Mouse (Mus musculus) kidney, embryonic 16.5 days (tissue): Measurements from ENCODE around the gene Slamf7. TPM values are rescaled to one million over a fixed set of nuclear protein-coding genes. Genes with fewer than 3 reads are reported as not detected.

Source experiments
- ATAC-seq: fragments of 200-750 bp; cut with Nextera tagmentation; 2 replicates; pipeline ENCODE4 v1.8.0; 2017; ENCODE audit warnings: moderate TSS enrichment; ENCODE audit not compliant: low FRiP score, low TSS enrichment
- H3K27ac ChIP-seq: fragments of 300-500 bp; sonication (generic); 2 replicates; pipeline ENCODE4 v1.5.1; 2014; ENCODE audit warnings: low read length
- H3K27me3 ChIP-seq: fragments of 300-500 bp; sonication (generic); 2 replicates; pipeline ENCODE4 v1.6.1; 2014; ENCODE audit warnings: low read length, control low read depth, mixed read lengths; ENCODE audit not compliant: insufficient read depth
- H3K36me3 ChIP-seq: fragments of 300-500 bp; sonication (generic); 2 replicates; pipeline ENCODE4 v1.6.1; 2014; ENCODE audit warnings: low read length, control low read depth, mixed read lengths; ENCODE audit not compliant: insufficient read depth
- H3K4me1 ChIP-seq: fragments of 300-500 bp; sonication (generic); 2 replicates; pipeline ENCODE4 v1.6.1; 2014; ENCODE audit warnings: low read length, control low read depth, mixed read lengths; ENCODE audit not compliant: insufficient read depth
- H3K4me2 ChIP-seq: fragments of 300-500 bp; sonication (generic); replicated peaks from 2 replicates; pipeline ENCODE4 v1.6.1; 2014; ENCODE audit warnings: low read depth, low read length
- H3K4me3 ChIP-seq: fragments of 300-500 bp; sonication (generic); 2 replicates; pipeline ENCODE4 v1.5.1; 2014; ENCODE audit warnings: mild to moderate bottlenecking, low read length
- H3K9ac ChIP-seq: fragments of 300-500 bp; sonication (generic); replicated peaks from 2 replicates; pipeline ENCODE4 v1.6.1; 2014; ENCODE audit warnings: low read length
- H3K9me3 ChIP-seq: fragments of 300-500 bp; sonication (generic); 2 replicates; pipeline ENCODE4 v1.6.1; 2016; ENCODE audit warnings: low read length, control low read depth
- WGBS: fragments of 180-500 bp; shearing (Covaris S2); extraction: QIAGEN DNeasy Blood & Tissue Kit; methylation state at CpG from one replicate; pipeline ENCODE4 v1.1.7; 2014; 5-methylcytosine and 5-hydroxymethylcytosine counted together
- polyA plus RNA-seq: library from polyadenylated mRNA; unstranded; fragments of >200 nt; fragmentation: Nextera tagmentation; extraction: Ambion mirVana; gene quantifications from 2 replicates; pipeline ENCODE4 v1.2.1, GENCODE M21; 2015

The Slamf7 gene
- polyA plus RNA-seq, 1 experiment from 2014 or later, result not detected

DNA sequence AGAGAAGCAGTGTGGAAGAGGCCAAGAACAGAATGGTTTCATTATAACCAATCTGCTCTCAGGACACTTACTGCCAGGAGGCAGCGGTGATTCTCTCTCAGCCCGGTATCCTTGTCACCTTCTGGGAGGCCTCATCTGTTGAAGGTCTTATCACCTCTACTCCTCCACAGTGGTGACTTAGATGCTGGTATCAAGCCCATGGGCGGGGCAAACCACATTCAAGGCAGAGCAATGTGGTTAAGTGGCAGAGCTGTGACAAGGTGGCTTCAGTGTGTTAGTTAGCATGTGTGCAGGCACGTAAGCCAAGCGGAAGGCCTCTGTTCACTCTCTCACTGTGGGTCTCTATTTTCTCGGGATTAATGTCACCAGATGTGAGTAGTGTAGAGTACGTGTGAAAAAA lies 9.2 kb downstream of the Slamf7 start:
- Histone ChIP-seq H3K27ac (no peak overlapping the region), H3K4me3 (no peak overlapping the region), H3K4me2 (no peak overlapping the region), H3K9ac (no peak overlapping the region), H3K27me3 (no peaks in the 10 kb centered on the region), H3K9me3 (no peaks in the 10 kb centered on the region), H3K4me1 (no peaks in the 10 kb centered on the region), H3K36me3 (no peaks in the 10 kb centered on the region)
- WGBS, result 67% methylated on average over 7 of the region's 7 CpGs
- ATAC-seq, result no peak

DNA sequence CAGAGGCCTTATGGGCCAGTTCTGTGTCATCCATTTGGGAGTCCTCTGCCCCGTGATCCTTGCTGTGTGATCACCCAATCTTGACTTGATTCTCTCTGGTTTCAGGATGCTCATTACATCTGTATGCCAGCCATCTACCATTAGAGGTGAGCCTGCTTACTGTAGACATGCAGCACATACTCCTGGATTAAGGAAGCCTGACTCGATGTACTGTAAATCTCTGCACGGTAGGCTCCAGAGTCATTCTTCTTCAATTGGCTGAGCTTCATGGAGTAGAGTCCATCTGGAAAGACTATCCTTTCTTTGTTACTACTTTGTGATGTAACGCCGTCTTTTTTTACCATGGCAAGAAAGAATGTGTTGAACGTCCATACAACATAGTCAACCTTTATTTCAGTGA lies 12.0 kb downstream of the Slamf7 start:
- Histone ChIP-seq H3K4me2 (no peak overlapping the region), H3K9ac (no peak overlapping the region), H3K27ac (no peak overlapping the region), H3K27me3 (no peaks in the 10 kb centered on the region), H3K4me1 (no peaks in the 10 kb centered on the region), H3K36me3 (no peaks in the 10 kb centered on the region), H3K4me3 (no peak overlapping the region), H3K9me3 (no peaks in the 10 kb centered on the region)
- no peak for ATAC-seq
- 91% methylated on average over 6 of the region's 6 CpGs for WGBS

GRCm38 (mm10) chr1:171638686-171639085 lies 14.1 kb downstream of the Slamf7 start:
- H3K9ac ChIP-seq, result no peak overlapping the region
- H3K4me3 ChIP-seq, result no peak overlapping the region
- no peaks in the 10 kb centered on the region for H3K4me1 ChIP-seq
- ATAC-seq, result no peak
- no peak overlapping the region for H3K4me2 ChIP-seq
- no peaks in the 10 kb centered on the region for H3K27me3 ChIP-seq
- WGBS, result 65% methylated on average over 2 of the region's 2 CpGs
- no peaks in the 10 kb centered on the region for H3K9me3 ChIP-seq
- H3K27ac ChIP-seq, result no peak overlapping the region
- no peaks in the 10 kb centered on the region for H3K36me3 ChIP-seq

- Histone ChIP-seq H3K27me3 (no peaks in the 10 kb centered on the region), H3K4me3 (no peak overlapping the region), H3K4me2 (no peak overlapping the region), H3K36me3 (no peaks in the 10 kb centered on the region), H3K9ac (no peak overlapping the region), H3K27ac (no peak overlapping the region), H3K9me3 (no peaks in the 10 kb centered on the region), H3K4me1 (no peaks in the 10 kb centered on the region)
- no peak for ATAC-seq
- WGBS, result 92% methylated on average over 8 of the region's 8 CpGs
Measured at GRCm38 (mm10) chr1:171637101-171637500, 15.7 kb downstream of the Slamf7 start.

- no peak overlapping the region for H3K4me2 ChIP-seq
- no peaks in the 10 kb centered on the region for H3K27me3 ChIP-seq
- no peak overlapping the region for H3K9ac ChIP-seq
- H3K4me3 ChIP-seq, result no peak overlapping the region
- no peak overlapping the region for H3K27ac ChIP-seq
- no peaks in the 10 kb centered on the region for H3K4me1 ChIP-seq
- peak; percentile 80 for ATAC-seq
- no peaks in the 10 kb centered on the region for H3K9me3 ChIP-seq
- H3K36me3 ChIP-seq, result no peaks in the 10 kb centered on the region
- WGBS, result 34% methylated on average over 6 of the region's 6 CpGs
Measured at GRCm38 (mm10) chr1:171635696-171636095, 17.1 kb downstream of the Slamf7 start.

- Histone ChIP-seq H3K9ac (no peak overlapping the region), H3K4me1 (no peaks in the 10 kb centered on the region), H3K4me2 (no peak overlapping the region), H3K27ac (no peak overlapping the region), H3K4me3 (no peak overlapping the region), H3K36me3 (no peaks in the 10 kb centered on the region), H3K9me3 (no peaks in the 10 kb centered on the region), H3K27me3 (no peaks in the 10 kb centered on the region)
- ATAC-seq, result no peak
- 73% methylated on average over 2 of the region's 2 CpGs for WGBS
Measured at GRCm38 (mm10) chr1:171631447-171631846, 21.4 kb downstream of the Slamf7 start.

DNA sequence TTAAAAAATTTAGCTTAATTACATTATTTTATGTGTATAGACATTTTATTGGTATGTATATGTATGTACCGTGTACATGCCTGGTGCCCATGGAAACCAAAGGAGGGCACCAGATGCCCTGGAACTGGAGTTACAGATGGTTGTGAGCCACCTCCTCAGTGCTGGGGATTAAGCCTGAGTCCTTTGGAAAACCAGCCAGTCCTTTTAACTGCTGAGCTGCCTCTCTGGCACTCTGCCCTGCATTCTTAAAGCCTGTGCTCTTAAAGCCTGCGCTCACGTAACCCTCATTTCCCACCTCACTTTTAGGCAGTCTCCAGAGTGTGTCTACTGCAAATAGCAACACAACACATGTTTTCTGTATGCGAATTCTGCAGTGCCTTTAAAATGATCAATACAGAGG lies 21.9 kb downstream of the Slamf7 start:
- ATAC-seq, result no peak
- Histone ChIP-seq H3K27ac (no peak overlapping the region), H3K9me3 (no peaks in the 10 kb centered on the region), H3K4me2 (no peak overlapping the region), H3K9ac (no peak overlapping the region), H3K36me3 (no peaks in the 10 kb centered on the region), H3K27me3 (no peaks in the 10 kb centered on the region), H3K4me1 (no peaks in the 10 kb centered on the region), H3K4me3 (no peak overlapping the region)
- 77% methylated on average over 4 of the region's 4 CpGs for WGBS

DNA sequence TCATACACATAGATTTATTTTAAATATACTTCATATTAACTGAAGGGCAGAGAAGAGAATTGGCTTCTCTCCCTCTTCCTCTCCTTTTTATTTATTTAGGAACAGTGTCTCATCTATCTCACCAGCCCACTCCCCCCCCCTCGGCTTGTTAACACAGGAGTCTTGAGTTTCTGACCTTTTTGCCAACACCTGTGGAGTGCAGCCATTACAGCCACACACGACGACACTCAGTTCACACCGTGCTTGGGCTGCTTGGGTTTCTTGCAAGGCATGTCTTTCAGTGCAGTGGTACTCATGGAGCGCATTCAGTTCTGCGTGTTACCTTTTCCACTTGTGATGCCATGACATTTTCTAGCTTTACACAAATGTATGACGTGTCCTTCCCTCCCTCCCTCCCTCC lies 22.8 kb downstream of the Slamf7 start:
- 50% methylated on average over 7 of the region's 7 CpGs for WGBS
- no peak overlapping the region for H3K27ac ChIP-seq
- H3K27me3 ChIP-seq, result no peaks in the 10 kb centered on the region
- no peaks in the 10 kb centered on the region for H3K4me1 ChIP-seq
- H3K9me3 ChIP-seq, result no peaks in the 10 kb centered on the region
- no peaks in the 10 kb centered on the region for H3K36me3 ChIP-seq
- no peak for ATAC-seq
- H3K4me3 ChIP-seq, result no peak overlapping the region
- no peak overlapping the region for H3K4me2 ChIP-seq
- no peak overlapping the region for H3K9ac ChIP-seq

DNA sequence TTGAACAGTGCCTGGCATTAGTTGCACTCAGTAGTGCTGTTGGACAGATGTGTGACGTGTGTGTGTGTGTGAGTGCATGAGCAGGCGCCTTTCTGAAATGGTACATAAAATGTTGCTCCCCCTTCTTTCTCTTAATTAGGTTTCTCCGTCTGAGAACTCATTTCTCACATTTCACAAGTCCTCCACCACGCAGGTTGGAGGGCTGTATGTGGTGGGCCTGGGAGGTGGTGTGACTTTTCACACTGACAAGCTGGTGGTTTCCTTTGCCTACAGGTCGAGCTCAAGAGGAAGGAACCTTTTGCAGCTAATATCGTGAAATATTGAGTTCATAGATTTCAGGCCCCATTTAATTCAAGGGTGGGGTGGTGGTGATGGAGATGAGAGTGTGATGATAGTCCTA lies 23.7 kb downstream of the Slamf7 start:
- Histone ChIP-seq H3K4me1 (no peaks in the 10 kb centered on the region), H3K4me2 (no peak overlapping the region), H3K36me3 (no peaks in the 10 kb centered on the region), H3K27ac (no peak overlapping the region), H3K27me3 (no peaks in the 10 kb centered on the region), H3K9me3 (no peaks in the 10 kb centered on the region; the same call in 1 of the 2 replicates), H3K9ac (no peak overlapping the region), H3K4me3 (no peak overlapping the region)
- WGBS, result 42% methylated on average over 6 of the region's 6 CpGs
- no peak for ATAC-seq

GRCm38 (mm10) chr1:171627801-171628200 lies 25.0 kb downstream of the Slamf7 start:
- no peak for ATAC-seq
- Histone ChIP-seq H3K27me3 (no peaks in the 10 kb centered on the region), H3K9ac (no peak overlapping the region), H3K9me3 (no peaks in the 10 kb centered on the region; the same call in 1 of the 2 replicates), H3K4me2 (no peak overlapping the region), H3K4me1 (no peaks in the 10 kb centered on the region), H3K27ac (no peak overlapping the region), H3K36me3 (no peaks in the 10 kb centered on the region), H3K4me3 (no peak overlapping the region)
- 81% methylated on average over 3 of the region's 3 CpGs for WGBS

GRCm38 (mm10) chr1:171620091-171620490 lies 32.7 kb downstream of the Slamf7 start:
- Histone ChIP-seq H3K4me1 (no peaks in the 10 kb centered on the region), H3K27me3 (no peaks in the 10 kb centered on the region), H3K4me2 (no peak overlapping the region), H3K36me3 (no peaks in the 10 kb centered on the region), H3K9ac (no peak overlapping the region), H3K9me3 (no peaks in the 10 kb centered on the region; the same call in 1 of the 2 replicates), H3K27ac (no peak overlapping the region), H3K4me3 (no peak overlapping the region)
- no peak for ATAC-seq
- 90% methylated on average over 6 of the region's 6 CpGs for WGBS
